Mouse (Mus musculus) urinary bladder, adult 18-20 months (tissue): Measurements from ENCODE around the gene Rfc5.
"Not testable (repeated sequence)": the region's sequence is repeated elsewhere in the genome, so short reads cannot be mapped to it uniquely, and the experiment has no call there.

ENCODE experiments used
- DNase-seq, 2 experiments: peaks; one replicate each; pipeline ENCODE4 v3.0.0; 2022; ENCODE audit warnings: low spot score in 2 of 2, mixed read lengths in 2 of 2

Gene Rfc5

DNA sequence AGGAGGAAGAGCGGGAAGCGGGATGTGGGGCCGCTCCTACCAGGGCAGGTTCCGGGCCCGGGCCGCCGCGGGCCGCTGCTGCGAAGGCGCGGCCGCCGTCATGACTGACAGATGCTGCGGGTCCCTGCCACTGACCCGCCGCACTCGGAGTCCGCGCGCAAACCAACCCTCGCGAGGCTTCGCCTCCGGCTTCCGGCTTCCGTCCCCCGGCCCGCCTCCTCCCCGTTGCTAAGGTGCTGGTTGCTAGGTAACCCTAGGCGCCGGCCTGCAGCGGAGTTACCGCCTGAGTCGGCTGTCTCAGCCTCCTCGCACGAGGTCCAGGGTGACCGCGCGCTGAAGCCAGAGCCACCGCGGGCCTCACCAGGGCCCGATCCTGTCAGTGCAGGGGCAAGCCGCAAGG, at the start of gene Rfc5:
Rfc5 (minus strand) TSS at position 171 of the 400 bp plus-strand sequence.
- DNase-seq, result peak; percentile 90 to 94

DNA sequence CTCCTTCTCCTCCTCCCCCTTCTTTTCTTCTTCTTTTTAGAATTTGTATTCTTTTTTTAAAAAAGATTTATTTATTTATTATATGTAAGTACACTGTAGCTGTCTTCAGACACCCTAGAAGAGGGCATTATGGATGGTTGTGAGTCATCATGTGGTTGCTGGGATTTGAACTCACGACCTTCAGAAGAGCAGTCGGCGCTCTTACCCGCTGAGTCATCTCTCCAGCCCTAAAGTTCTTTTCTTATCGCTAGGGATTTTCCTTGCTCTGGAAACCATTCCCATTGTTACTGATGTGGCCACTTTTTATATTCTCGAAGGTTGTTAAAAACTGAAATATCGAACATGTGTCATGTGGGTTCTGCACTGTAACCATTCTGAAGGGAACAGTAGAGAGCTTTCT, 44.7 kb upstream of the Rfc5 start:
- not testable (repeated sequence) for DNase-seq

DNA sequence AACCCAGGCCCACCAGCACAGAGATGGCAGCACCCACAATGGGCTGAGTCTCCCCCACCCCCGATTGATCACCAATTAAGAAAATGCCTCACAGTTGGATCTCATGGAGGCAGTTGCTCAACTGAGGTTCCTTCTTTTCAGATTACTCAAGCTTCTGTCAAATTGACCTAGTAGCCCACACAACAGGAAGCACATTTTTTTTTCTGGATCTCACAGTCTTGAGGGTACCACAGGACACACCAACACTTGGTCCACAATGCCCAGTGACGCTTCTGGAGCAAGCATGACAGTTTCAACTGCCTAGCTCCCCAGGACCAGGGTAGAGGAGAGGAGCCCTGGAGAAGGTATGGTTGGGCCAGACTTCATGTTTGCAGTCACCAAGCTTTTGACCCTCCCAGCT, 28.6 kb upstream of the Rfc5 start:
- no peak for DNase-seq

DNA sequence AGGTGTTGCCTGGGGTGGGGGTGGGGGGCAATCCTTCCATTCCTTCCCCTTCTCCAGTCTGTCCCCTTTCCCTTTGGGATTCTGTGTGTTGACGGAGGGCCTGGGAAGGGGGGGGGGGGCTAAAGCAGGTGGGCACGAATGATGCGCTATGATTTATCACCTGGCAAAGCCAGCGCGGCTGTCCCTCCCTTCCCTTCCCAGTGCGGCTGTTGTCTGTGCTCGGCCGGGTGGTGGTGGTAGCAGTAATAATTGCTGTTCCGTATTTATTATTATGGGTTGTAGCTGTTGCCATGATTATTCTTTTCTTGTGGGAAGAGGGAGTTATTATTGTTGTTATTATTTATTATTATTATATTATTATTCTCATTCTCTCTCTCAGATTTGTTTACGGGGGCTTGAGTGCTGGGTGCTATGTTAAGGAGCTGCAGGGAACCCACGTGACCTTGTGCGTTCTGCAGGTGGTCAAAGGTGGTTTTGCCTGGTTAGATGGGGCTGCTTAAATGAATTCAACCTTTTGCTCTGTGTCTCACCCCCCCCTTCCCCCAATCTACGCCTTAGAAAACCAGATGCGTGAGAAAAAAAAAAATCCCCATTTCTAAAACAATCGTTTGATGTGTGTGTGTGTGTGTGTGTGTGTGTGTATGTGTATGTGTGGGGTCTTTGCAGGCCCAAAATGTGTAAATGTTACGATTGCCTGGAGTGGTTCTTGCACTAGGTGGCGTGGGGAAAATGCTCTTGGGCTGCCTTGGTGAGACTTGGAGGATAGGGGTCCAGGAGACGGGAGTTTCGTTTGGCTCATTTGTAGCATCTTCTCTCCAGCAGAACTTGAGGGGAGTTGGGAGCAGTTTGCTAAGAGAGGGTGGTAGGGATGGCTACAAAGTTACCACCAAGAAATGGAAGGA, 26.4 kb upstream of the Rfc5 start:
- no peak for DNase-seq

DNA sequence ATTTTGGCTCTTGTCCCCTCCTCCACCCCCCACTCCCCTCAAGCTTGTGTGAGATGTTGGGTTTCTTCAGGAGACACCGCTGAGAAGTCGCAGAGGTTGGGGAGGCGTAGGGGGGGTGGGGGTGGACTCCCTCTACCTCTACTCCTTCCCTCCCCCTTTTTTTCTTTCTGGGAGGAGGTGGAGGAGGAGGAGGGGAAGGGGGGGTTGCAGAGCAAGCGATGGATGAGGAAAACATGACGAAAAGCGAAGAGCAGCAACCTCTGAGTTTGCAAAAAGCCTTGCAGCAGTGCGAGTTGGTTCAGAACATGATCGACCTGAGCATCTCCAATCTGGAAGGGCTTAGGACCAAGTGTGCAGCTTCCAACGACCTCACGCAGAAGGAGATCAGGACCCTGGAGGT, 25.8 kb upstream of the Rfc5 start:
- no peak for DNase-seq

DNA sequence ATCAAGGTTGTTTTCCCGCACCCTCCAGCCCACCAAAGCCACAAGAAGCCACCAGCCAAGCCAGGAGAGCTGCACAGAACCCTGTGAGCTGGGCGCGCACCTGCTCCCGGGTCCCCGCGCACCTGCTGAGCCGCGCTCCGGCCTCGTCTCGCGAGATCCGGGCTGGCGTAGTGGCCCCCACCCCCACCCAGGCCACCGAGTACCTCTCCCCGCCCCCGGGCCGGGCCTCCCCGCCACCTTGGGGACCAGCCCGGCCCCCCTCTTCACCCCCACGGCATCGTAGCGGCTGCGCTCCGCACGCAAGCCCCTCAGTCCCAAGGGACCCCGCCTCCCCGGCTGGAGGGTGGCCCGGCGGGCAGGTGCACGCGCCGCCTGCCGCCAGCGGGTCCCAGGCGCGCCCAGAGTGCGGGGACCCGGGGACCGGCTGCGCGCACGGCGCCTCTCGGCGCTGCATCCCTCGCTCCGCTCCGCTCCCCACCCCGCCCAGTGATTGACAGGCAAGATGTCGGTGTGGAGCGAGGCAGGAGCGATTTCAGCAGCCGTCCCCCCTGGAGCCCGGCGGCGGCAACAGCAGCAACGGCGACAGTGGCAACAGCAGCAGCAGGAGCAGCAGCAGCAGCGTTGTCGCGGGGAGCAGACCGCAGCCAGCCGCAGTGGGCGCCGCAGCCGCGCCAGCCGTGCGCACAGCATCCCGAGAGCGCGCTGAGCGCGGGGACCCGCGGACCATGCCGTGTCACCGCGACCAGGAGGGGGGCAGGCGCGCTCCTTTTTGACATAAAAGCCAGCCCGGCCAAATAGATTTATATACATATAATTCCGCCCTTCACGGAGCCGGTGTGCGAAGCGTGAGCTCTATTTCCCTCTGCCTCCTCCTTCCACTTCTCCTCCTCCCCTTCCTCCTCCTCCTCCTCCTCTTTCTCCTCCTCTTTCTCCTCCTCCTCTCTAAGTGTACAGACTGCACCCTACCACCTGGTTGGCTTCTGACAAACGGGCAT, 25.0 kb upstream of the Rfc5 start, which contains the start of gene Ksr2:
Ksr2 (plus strand) TSS at position 494 of the 995 bp plus-strand sequence.
- peak; percentile 10 to 38 for DNase-seq

DNA sequence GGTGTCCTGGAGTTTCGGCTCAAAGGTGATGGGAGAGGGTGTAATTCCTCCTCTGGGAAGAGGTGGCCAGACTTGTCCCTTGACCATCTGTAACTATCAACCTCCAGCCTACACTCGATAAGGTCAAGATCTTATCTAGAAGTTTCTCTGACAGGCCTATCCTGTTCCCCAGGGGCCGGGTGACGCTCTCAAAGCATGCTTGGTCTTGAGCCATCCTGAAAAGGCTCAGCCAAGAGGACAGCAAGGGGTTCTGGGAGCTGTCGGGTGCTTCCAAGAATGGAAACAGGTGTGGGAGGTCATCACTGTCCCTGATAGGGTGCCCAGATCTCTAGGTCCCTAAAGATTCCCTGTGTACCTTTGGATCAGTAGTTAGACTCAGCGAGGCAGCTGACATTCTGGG, 20.5 kb upstream of the Rfc5 start:
- DNase-seq, result peak in 1 of 2 experiments; percentile 51

DNA sequence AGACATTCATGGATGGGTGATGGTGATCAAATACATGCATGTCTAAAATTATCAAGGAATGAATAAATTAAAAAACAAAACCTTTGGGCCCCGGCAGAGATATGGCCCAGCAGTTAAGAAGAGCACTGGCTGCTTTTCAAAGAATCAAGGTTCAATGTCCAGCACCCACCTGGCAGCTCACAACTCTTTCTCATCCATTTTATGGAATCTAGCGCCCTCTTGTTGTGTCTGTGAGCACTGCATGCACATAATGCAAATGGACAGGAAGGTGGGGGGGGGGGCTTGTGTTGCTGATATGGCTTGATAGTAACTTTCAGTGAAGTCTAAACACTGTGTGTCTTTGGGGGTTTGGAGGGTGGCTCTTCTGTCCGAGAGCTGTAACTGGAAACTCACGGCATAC, 19.4 kb upstream of the Rfc5 start:
- no peak for DNase-seq

DNA sequence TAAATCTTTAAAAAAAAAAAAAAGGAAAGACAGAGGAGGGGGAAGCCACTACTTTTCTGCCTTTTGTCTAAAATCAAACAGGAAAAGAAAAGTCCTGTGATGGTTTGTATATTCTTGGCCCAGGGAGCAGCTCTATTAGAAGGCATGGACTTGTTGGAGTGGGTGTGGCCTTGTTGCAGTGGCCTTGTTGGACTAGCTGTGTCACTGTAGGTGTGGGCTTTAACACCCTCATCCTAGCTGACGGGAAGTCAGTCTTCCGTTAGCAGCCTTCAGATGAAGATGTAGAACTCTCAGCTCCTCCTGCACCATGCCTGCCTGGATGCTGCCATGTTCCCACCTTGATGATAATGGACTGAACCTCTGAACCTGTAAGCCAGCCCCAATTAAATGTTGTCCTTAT, 15.8 kb upstream of the Rfc5 start:
- not testable (repeated sequence) for DNase-seq

DNA sequence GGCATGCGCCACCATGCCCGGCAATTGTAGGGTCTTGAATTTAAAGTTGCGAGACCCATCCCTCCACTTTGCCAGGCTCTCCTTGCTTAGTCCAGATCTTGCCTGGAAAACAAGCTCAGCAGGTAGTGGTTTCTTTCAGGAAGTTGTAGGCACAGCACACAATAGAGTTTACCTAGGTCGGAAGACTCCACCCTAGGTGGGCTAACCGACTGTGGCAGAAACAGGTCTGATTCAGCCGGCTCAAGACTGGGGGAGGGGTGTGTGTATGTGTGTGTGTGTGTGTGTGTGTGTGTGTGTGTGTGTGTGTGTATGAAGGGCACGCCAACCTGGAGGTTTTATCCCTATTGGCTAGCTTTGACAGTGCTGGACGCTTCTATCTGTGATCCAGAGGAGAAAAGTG, 14.8 kb upstream of the Rfc5 start:
- no peak for DNase-seq

DNA sequence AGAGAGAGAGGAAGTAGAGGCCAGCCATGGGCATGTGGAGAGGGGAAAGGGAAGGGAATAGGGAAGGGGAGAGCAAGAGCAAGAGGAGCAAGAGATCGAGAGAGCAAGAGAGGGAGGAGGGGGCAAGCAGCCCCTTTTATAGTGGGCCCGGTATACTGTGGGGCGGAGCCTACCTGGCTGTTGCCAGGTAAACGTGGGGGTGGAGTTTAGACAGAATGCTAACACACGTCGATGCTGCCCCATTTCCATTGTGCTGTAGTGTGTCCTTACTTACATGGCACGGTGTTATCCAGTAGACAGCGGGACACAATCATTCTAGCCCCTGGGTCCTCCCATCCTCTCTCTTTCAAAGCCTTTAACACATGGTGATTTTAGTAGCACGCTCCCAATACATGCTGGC, 10.4 kb upstream of the Rfc5 start:
- no peak for DNase-seq

DNA sequence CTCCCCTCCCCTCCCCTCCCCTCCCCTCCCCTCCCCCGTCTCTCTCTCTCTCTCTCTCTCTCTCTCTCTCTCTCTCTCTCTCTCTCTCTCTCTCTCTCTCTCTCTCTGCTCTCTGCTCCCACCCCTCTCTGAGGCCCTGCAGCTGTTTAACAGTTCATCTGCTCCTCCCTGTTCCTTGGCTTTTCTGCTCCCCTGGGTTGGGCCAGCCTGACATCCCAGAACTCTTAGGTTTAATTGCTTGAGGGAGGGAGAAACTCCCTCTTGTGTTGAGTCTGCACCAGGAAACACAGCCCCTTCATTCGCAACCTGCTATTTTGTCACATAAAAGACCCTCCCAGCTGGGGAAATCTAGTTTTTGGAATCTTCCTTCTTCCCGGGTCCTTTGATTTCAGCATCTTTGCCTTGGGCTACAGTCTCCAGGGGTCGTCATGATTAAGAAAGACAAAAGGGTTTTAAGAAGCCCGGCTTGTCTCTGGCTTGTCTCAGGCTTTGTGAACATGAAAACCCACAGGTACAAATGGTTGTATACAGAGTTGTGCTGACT, 9.2 kb upstream of the Rfc5 start:
- DNase-seq, result peak in 1 of 2 experiments; percentile 30

DNA sequence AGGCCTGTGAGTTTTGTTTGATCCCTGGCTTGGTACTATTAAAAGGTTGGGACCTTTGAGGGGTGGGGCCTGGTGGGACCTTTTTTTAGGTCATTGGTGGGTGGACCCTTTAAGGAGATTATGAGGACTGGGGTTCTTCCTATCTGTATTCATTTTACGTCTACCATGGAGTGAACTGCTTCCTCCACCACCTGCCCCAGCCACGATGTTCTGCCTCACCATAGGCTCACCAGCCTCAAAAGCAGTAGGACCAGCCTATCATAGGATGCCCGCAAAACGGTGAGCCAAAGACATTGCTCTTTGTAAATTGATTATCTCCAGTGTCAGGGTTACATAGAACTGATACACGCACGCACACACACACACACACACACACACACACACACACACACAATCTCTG, 8.5 kb upstream of the Rfc5 start:
- DNase-seq, result no peak

DNA sequence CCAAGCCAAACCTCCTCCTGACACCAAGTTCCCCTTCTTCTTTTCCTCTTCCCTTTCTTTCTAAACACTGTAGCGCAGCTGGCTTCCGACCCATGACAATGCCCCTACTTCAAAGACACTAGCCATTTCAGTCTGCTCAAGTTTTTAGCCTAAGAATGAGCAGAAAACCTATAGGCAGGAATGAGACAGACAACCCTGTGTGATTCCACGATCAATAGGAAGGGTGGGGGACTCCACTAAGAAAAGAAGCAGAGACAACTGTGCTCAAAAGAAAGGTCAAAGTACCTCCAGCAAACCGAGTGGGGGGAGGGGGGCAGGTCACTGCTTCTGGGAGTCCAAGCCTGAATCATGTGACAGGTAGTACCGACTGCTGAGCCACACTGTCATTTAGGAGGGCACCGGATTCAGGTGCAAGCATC, 7.8 kb upstream of the Rfc5 start:
- no peak for DNase-seq

DNA sequence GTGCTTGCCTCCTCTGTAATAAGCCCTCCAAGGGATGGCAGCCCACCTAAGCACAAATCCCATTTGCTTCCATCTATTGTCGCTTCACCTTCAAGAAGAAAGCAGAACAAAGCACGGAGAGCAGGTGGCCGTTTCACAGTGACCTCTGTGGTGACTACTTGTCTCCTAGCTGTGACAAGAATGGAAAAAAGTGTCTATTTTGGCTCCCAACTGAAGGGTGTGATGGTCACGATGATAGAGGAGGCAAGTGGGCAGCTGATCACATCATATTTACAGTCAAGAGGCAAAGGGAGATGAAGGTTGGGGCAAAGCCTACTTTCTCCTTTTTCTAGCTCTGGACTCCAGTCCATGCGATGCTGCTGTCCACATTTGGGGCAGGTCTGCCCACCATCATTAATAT, 7.0 kb upstream of the Rfc5 start:
- DNase-seq, result no peak

DNA sequence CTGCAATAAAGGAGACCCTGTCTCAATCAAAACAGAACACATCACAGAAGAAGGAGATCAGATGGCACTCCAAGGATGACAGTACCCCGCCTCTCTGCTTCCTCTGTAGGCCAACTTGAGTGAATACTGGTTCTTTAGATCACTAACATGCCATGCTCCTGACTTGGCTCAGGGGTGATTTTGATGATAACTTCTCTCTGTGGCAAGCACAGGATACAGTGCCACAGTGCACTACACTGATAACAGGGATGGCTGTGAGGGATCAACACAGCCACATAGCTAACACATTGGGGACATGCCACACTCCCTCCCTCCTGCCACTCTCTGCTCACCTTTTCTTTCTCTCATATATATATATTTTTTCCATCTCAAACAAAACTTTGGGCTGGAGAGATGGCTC, 2.0 kb upstream of the Rfc5 start:
- no peak for DNase-seq

DNA sequence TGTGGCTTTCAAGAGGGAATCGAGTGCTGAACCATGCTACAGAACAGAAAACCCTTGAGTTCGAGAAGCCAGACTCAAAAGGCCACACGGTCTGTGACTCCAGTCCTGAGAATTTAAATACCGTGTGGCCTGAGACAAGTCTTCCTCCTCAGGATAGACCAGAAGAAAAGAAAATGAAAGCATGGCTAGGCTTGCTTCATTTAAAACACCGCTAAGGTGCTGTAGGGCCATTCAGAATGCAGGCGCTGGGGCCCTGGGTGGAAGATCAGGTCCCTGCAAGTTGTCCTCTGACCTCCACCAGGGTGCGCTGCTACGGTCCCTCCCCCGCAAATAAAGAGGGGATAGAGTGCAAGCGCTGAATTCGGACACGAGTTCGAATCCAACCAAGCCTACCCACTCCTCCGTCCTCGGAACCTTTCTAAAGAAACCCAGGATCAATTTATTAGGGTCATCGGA, 523 bp downstream of the Rfc5 start:
- peak in 1 of 2 experiments; percentile 32 for DNase-seq

DNA sequence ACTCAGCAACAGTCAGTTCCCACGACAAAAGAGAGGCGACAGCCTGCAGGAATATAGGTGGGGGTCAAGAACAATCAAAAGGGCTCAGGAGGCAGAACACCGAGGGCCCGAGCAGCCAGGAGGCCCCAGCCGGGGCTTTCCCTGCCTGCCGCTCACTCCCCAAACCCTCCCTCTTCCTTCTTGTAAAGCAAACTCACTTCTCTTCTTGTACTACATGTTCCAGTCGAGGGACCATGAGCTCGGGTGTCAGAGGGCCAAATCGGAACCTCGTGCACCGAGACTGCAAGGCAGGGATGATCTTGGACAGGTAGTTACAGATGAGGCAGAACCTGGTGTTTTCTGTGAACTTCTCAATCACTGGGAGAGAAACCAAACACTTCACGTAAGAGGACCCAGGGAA, 5.6 kb downstream of the Rfc5 start:
- DNase-seq, result no peak

DNA sequence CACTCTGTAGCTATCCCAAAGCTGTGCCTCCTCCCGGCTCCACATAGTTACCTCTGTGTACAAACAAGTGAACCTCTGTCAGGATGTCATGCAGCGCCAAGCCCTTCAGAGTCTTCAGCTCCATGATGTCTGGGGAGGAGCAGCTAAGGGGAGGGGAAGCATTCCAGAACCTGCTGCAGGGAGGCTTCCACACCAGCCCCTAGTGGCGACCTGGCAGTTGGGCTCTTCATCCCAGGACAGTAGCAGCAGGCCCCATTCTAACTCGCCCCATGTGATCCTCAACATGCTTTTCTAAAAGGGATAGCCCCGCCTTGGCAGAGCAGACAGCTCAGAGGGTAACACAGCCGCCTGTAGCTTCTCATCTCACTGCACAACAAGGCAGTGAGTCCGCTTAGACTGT, 7.1 kb downstream of the Rfc5 start:
- DNase-seq, result no peak

DNA sequence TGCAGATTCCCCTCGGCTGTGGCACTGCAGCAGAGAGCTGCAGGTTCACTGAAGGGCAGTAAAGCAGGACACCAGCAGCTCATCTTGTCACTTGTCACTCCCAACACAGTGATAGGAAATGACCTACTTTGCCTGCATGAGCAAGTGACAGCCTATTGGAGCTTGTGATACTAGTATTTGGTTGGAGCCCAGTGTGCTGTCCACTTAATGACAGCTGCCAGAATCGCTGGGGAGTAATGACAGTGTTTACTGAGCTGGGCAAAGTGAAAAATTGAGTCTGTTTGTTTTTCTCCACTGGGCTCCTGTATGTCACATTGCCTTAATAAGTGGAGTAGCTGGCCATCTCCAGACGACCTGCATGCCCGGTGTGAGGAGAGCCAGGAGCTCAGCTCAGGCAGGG, 8.6 kb downstream of the Rfc5 start:
- DNase-seq, result no peak

DNA sequence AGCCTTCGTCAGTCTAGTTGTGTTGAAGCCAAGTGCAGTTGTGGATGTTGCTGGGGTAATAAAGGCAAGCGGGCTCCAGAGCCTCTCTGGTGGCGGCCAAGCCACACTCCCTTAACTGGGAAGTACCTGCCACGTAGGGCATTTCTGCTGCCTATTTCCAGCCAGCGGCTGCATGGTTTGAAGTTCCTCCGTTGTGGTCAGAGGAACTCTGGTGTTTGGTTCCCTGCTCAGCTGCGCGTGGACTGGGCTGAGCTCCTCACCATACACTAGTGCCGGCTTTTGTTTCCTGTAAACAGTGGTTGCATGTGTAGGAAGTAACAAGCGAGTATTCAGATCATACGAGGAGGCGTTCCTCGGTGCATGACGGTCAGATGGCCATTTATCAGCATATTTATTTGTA, 11.1 kb downstream of the Rfc5 start:
- DNase-seq, result not testable (repeated sequence)

DNA sequence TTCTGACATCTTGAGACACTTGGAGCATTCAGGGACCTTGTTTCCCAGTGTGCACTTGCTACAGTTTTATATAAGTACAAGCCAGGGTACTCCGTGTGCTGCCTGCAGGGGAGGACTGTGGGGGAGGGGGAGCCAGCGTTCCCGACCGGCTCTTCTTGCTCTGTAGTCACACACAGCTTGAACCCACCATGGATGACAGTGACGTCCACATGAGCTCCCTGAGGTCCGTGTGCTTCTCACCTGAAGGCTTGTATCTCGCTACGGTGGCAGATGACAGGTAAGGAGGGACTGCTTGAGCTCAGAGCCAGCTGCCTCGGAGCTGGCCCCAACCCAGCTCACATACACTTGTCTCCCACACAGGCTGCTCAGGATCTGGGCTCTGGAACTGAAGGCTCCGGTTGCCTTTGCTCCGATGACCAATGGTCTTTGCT, 12.5 kb downstream of the Rfc5 start:
- no peak for DNase-seq
